Mouse (Mus musculus) T-cell, adult 2 months (primary cell): ENCODE measurements around the gene Klf16.
A peak's percentile ranks its signal among the peaks of the same experiment; 100 is the strongest.

ENCODE experiments used
- DNase-seq: peaks from one replicate; pipeline ENCODE4 v3.0.0; 2022; ENCODE audit warnings: low spot score

The Klf16 gene

GRCm38 (mm10) chr10:80577195-80578130 is at the start of gene Klf16:
Klf16 (minus strand) TSS chr10:80577321.
- DNase-seq, result peak; percentile 99

- DNase-seq, result no peak
Measured at GRCm38 (mm10) chr10:80625764-80626163, 48.6 kb upstream of the Klf16 start.

GRCm38 (mm10) chr10:80623457-80624191 is 46.5 kb upstream of the Klf16 start:
- DNase-seq, result peak; percentile 76

GRCm38 (mm10) chr10:80622661-80623456 is 45.7 kb upstream of the Klf16 start, which contains the start of gene Csnk1g2:
Csnk1g2 (plus strand) TSS chr10:80622838.
- DNase-seq, result peak; percentile 76

GRCm38 (mm10) chr10:80621940-80622660 is 45.0 kb upstream of the Klf16 start:
- peak; percentile 99 for DNase-seq

- no peak for DNase-seq
Measured at GRCm38 (mm10) chr10:80621690-80621939, 44.5 kb upstream of the Klf16 start.

- no peak for DNase-seq
Measured at GRCm38 (mm10) chr10:80620796-80621689, 43.9 kb upstream of the Klf16 start.

GRCm38 (mm10) chr10:80620365-80620764 is 43.2 kb upstream of the Klf16 start:
- no peak for DNase-seq

- no peak for DNase-seq
Measured at GRCm38 (mm10) chr10:80619465-80620244, 42.5 kb upstream of the Klf16 start.

- DNase-seq, result peak; percentile 86
Measured at GRCm38 (mm10) chr10:80618181-80618580, 41.1 kb upstream of the Klf16 start.

- DNase-seq, result no peak
Measured at GRCm38 (mm10) chr10:80614351-80614750, 37.2 kb upstream of the Klf16 start.

- DNase-seq, result no peak
Measured at GRCm38 (mm10) chr10:80613821-80614220, 36.7 kb upstream of the Klf16 start.

GRCm38 (mm10) chr10:80611905-80612304 is 34.8 kb upstream of the Klf16 start:
- no peak for DNase-seq

- DNase-seq, result peak; percentile 69
Measured at GRCm38 (mm10) chr10:80611024-80611423, 33.9 kb upstream of the Klf16 start.

- DNase-seq, result no peak
Measured at GRCm38 (mm10) chr10:80610116-80610785, 33.1 kb upstream of the Klf16 start.

GRCm38 (mm10) chr10:80609269-80609924 is 32.3 kb upstream of the Klf16 start:
- no peak for DNase-seq

GRCm38 (mm10) chr10:80608435-80608834 is 31.3 kb upstream of the Klf16 start:
- no peak for DNase-seq

- no peak for DNase-seq
Measured at GRCm38 (mm10) chr10:80606737-80607350, 29.7 kb upstream of the Klf16 start.
